Comparison of ENCODE assay signal across 22 mouse cellular contexts in genomic region chr6:101218197-101218596, GRCm38 (mm10).
DNase-seq lines count a peak whose midpoint lies in the region; ATAC-seq and TF ChIP-seq lines count a peak whose summit lies in the region.
"Had no signal": no experiment of that assay in that cellular context is flagged by ENCODE, and none has a peak within 500 bp of the region (broad histone marks: within the 10 kb centered on the region; RNA-seq: fewer than 3 reads in every experiment).

No protein-coding gene starts in this region.

- no peaks in the 10 kb centered on the region for H3K9me3 ChIP-seq in kidney, postnatal 0 days (replicated peaks; ENCODE audit: low read length)
- H3K9me3 ChIP-seq in lung, embryonic 14.5 days (ENCODE audit: low read depth, low read length), result no peaks in the 10 kb centered on the region
- H3K9me3 ChIP-seq in limb, embryonic 15.5 days, result no peaks in the 10 kb centered on the region
- no peaks in the 10 kb centered on the region for H3K9me3 ChIP-seq in heart, embryonic 11.5 days (replicated peaks; ENCODE audit: control insufficient read depth, low read length)
- H3K9me3 ChIP-seq: heart, embryonic 12.5 days; hindbrain, embryonic 13.5 days had no signal

- H3K36me3 ChIP-seq in kidney, postnatal 0 days (ENCODE audit: insufficient read depth, low read length), result no peaks in the 10 kb centered on the region
- H3K36me3 ChIP-seq in lung, embryonic 14.5 days (ENCODE audit: insufficient read depth), result no peaks in the 10 kb centered on the region
- H3K36me3 ChIP-seq in limb, embryonic 15.5 days, result no peaks in the 10 kb centered on the region
- no peaks in the 10 kb centered on the region for H3K36me3 ChIP-seq in heart, embryonic 11.5 days (ENCODE audit: control insufficient read depth, insufficient read depth, low read length)
- H3K36me3 ChIP-seq: heart, embryonic 12.5 days; hindbrain, embryonic 13.5 days had no signal

- WGBS in kidney, postnatal 0 days, result 53% methylated on average over 4 of the region's 4 CpGs
- 33% methylated on average over 4 of the region's 4 CpGs for WGBS in lung, embryonic 14.5 days
- WGBS in limb, embryonic 15.5 days, result 48% methylated on average over 4 of the region's 4 CpGs
- WGBS in heart, embryonic 11.5 days (ENCODE audit: insufficient replicate concordance), result 81% methylated on average over 4 of the region's 4 CpGs

- no peak overlapping the region for H3K9ac ChIP-seq in kidney, postnatal 0 days (ENCODE audit: low read depth, low read length)
- no peak overlapping the region for H3K9ac ChIP-seq in lung, embryonic 14.5 days
- H3K9ac ChIP-seq in limb, embryonic 15.5 days, result no peak overlapping the region
- no peak overlapping the region for H3K9ac ChIP-seq in heart, embryonic 11.5 days (ENCODE audit: low read depth, low read length)
- H3K9ac ChIP-seq: heart, embryonic 12.5 days; hindbrain, embryonic 13.5 days; liver, embryonic 14.5 days had no signal

- H3K27ac ChIP-seq in kidney, postnatal 0 days, result peak overlapping the region; percentile 27; the same call in 1 of the 2 replicates
- peak overlapping the region; percentile 47; the same call in 1 of the 2 replicates for H3K27ac ChIP-seq in lung, embryonic 14.5 days (ENCODE audit: low read depth)
- H3K27ac ChIP-seq in limb, embryonic 15.5 days, result no peak overlapping the region; the same call in 1 of the 2 replicates
- H3K27ac ChIP-seq in heart, embryonic 11.5 days (ENCODE audit: low read depth, low read length), result no peak overlapping the region
- H3K27ac ChIP-seq: hindbrain, embryonic 13.5 days; liver, embryonic 14.5 days had no signal

- TF ChIP-seq CTCF in kidney, postnatal 0 days (IDR thresholded peaks at IDR 0.05; ENCODE audit: low read depth), result no peak
- TF ChIP-seq CTCF in lung, embryonic 14.5 days (IDR thresholded peaks at IDR 0.05; ENCODE audit: low read depth), result no peak

- no peak overlapping the region for H3K4me3 ChIP-seq in kidney, postnatal 0 days (replicated peaks; ENCODE audit: low read depth, low read length)
- H3K4me3 ChIP-seq in lung, embryonic 14.5 days (ENCODE audit: low read depth, low read length), result no peak overlapping the region
- no peak overlapping the region for H3K4me3 ChIP-seq in limb, embryonic 15.5 days
- H3K4me3 ChIP-seq in heart, embryonic 11.5 days (ENCODE audit: low read depth, low read length), result no peak overlapping the region
- H3K4me3 ChIP-seq: heart, embryonic 12.5 days; hindbrain, embryonic 13.5 days had no signal

- no peaks in the 10 kb centered on the region for H3K27me3 ChIP-seq in kidney, postnatal 0 days (ENCODE audit: insufficient read depth, low read length)
- no peaks in the 10 kb centered on the region for H3K27me3 ChIP-seq in lung, embryonic 14.5 days (ENCODE audit: insufficient read depth, low read length)
- H3K27me3 ChIP-seq in limb, embryonic 15.5 days, result no peaks in the 10 kb centered on the region
- no peaks in the 10 kb centered on the region for H3K27me3 ChIP-seq in heart, embryonic 11.5 days (ENCODE audit: control insufficient read depth, insufficient read depth, low read length)
- H3K27me3 ChIP-seq: heart, embryonic 12.5 days; hindbrain, embryonic 13.5 days had no signal

- DNase-seq in kidney, postnatal 0 days (ENCODE audit: low spot score), result no peak
- DNase-seq in kidney, postnatal 25 days, result no peak
- peak; percentile 64 for DNase-seq in lung, embryonic 14.5 days
- DNase-seq in lung, postnatal 36 days, result no peak
- DNase-seq: adrenal gland, postnatal 36 days; B cell, adult 2 months; cerebellum, adult 18-20 months; cerebellum, postnatal 10 days; gastrocnemius, postnatal 14 days; heart, adult 11 months; heart, postnatal 4 days; left cerebral cortex, postnatal 4 days; midbrain, embryonic 14.5 days; thymus, postnatal 4 days had no signal

- H3K4me2 ChIP-seq in kidney, postnatal 0 days (ENCODE audit: low read length), result no peak overlapping the region
- H3K4me2 ChIP-seq in lung, embryonic 14.5 days, result no peak overlapping the region
- no peak overlapping the region for H3K4me2 ChIP-seq in limb, embryonic 15.5 days
- no peak overlapping the region for H3K4me2 ChIP-seq in heart, embryonic 11.5 days
- H3K4me2 ChIP-seq: heart, embryonic 12.5 days; hindbrain, embryonic 13.5 days had no signal

- no peak for ATAC-seq in kidney, postnatal 0 days (replicated peaks; ENCODE audit: low FRiP score, low read depth)
- peak; percentile 19; the same call in 1 of the 2 replicates for ATAC-seq in lung, embryonic 14.5 days (ENCODE audit: insufficient read depth)
- ATAC-seq in granulocyte monocyte progenitor cell, adult 5-6 weeks (replicated peaks; ENCODE audit: poor library complexity, severe bottlenecking), result peak; percentile 42; the same call in 1 of the 2 replicates
- ATAC-seq in limb, embryonic 15.5 days (ENCODE audit: insufficient number of reproducible peaks, low FRiP score, low TSS enrichment, low read depth), result peak; percentile 36; the same call in 1 of the 2 replicates
- ATAC-seq in heart, embryonic 11.5 days (replicated peaks; ENCODE audit: insufficient number of reproducible peaks, low FRiP score, low TSS enrichment), result no peak
- ATAC-seq: forebrain, embryonic 14.5 days; intestine, embryonic 16.5 days had no signal

- H3K4me1 ChIP-seq in kidney, postnatal 0 days (replicated peaks; ENCODE audit: insufficient read depth, low read length), result peaks cover 9% of the 10 kb centered on the region; the same call in 1 of the 2 replicates
- peaks cover 20% of the 10 kb centered on the region for H3K4me1 ChIP-seq in lung, embryonic 14.5 days (ENCODE audit: insufficient read depth)
- H3K4me1 ChIP-seq in limb, embryonic 15.5 days, result peaks cover 13% of the 10 kb centered on the region
- H3K4me1 ChIP-seq in heart, embryonic 11.5 days (ENCODE audit: control insufficient read depth, insufficient read depth, low read length), result peaks cover 5% of the 10 kb centered on the region

Comparison
In these comparisons a context has a peak if more than half of its experiments do, and no peak if none do; other contexts are left out.
1. ATAC-seq: peak in lung, embryonic 14.5 days (single experiment), granulocyte monocyte progenitor cell, adult 5-6 weeks (single experiment) and limb, embryonic 15.5 days (single experiment); none in kidney, postnatal 0 days (single experiment) and heart, embryonic 11.5 days (single experiment).
2. H3K27ac ChIP-seq: peak in kidney, postnatal 0 days (single experiment) and lung, embryonic 14.5 days (single experiment); none in limb, embryonic 15.5 days (single experiment) and heart, embryonic 11.5 days (single experiment).